Mouse (Mus musculus) Patski (cell line): ENCODE results near the gene Taar8a. TPM values are rescaled to one million over a fixed set of nuclear protein-coding genes. Genes with fewer than 3 reads are reported as not detected.
"Not testable (repeated sequence)": the region's sequence is repeated elsewhere in the genome, so short reads cannot be mapped to it uniquely, and the experiment has no call there.

Source experiments
- ATAC-seq: fragments of 100-300 bp; one replicate; pipeline ENCODE4 v1.8.0; 2021
- CTCF ChIA-PET: fragments of 350-600 bp; sonication (Branson Sonifier 250); formaldehyde crosslinking; loops from one replicate; lab custom pipeline; 2022; ENCODE audit warnings: inconsistent platforms; lab: Charles Lee
- POLR2A ChIA-PET: fragments of 350-600 bp; sonication (Branson Sonifier 250); formaldehyde crosslinking; loops from one replicate; lab custom pipeline; 2022; ENCODE audit warnings: antibody characterized with exemption, inconsistent platforms; lab: Charles Lee
- DNase-seq: peaks from one replicate; pipeline ENCODE4 v3.0.0-alpha.2; 2011; ENCODE audit warnings: low read depth, low spot score
- H3K27me3 ChIP-seq: fragments of 371-371 bp; one replicate; pipeline ENCODE4 v1.5.1; 2021
- CTCF ChIP-seq: fragments of 100-300 bp; IDR thresholded peaks from one replicate; pipeline ENCODE4 v1.5.1; 2021
- in situ Hi-C: fragments of 300-500 bp; cut with MboI; formaldehyde crosslinking; loops from 3 replicates; pipeline ENCODE4 v1.11.1; 2018; ENCODE audit warnings: low pct_unique_long_range_greater_than_20kb, mixed read lengths
- polyA plus RNA-seq: library from polyadenylated mRNA; unstranded; gene quantifications from one replicate; pipeline ENCODE4 v1.2.3, GENCODE M21; 2021

Taar8a gene
- polyA plus RNA-seq, 1 experiment from 2014 or later: not detected

DNA sequence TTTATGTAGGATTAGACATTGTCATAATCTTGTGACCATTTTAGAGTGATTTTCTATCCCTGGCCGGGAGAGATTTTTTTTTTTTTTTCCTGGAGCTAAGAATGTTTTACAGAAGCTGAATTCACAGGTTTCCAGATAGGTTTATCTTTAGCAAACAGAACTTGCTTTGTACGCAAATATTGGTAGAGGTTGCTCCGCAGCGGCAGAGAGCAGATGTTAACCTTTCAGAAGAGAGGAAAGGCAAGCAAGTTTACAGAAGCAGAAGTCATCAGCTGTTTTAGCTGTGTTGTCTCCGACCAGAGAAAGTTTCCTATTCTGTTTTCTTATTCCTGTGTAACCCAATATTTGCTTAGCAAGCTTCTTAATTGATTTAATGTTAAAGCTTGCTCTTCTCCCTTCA, 10.3 kb downstream of the Taar8a start:
- ATAC-seq (no peak), DNase-seq (no peak)
- in situ Hi-C loops: loop anchor here (25.0 kb wide), 1 partner anchor 999 kb away; no protein-coding TSS in a partner anchor
- ChIA-PET POLR2A (no interaction called here), CTCF (interaction anchor here (1.1 kb wide), 1 partner anchor 45 kb away, joined by 3 read pairs; no protein-coding TSS in a partner anchor)
- no peak for TF ChIP-seq CTCF
- H3K27me3 ChIP-seq: peaks cover 28% of the 10 kb centered on the region

DNA sequence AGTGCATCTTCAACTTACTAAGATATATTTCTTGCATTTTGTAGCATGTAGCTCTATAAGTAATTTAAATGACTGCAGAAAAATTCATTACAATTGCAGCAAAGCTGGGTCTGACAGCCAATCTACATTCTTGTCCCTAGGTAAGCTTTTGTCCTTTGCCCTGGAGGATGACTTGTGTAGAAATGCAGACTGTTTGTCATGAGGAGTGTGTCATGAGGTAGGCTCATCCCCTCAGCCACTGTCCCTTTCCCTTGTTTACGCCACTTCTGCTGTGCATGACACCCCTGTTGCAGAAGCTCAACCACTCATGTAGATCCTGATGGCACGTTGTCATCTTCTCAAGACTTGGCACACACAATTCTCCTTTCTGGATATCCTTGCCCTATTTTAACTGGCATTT, 10.9 kb downstream of the Taar8a start:
- ChIA-PET POLR2A (no interaction called here), CTCF (no interaction called here)
- in situ Hi-C loops: loop anchor here (25.0 kb wide), 1 partner anchor 1000 kb away; no protein-coding TSS in a partner anchor

DNA sequence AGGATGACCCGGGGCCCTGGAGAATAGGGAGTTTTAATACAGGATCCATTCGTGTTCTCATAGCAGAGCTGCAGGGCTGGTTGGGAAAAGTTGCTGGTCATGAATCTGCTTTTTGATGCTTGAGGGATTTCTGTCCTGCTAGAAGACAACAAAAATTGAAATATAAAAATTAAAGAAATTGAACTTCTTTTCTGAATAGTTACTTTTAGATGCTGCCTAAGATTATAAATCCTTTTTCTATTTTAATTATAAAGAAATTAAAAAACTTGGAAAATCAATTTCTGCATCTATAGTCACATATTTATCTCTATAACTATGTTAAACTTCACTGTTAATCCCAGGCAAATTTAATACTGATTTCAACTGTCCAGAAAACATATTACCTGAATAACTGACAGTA, 15.9 kb downstream of the Taar8a start, which contains the start of gene Taar8b:
TSS of gene Taar8b (minus strand) at position 101 of the 400 bp plus-strand sequence.
- H3K27me3 ChIP-seq: peaks cover 38% of the 10 kb centered on the region
- in situ Hi-C loops: loop anchor here (25.0 kb wide), 1 partner anchor 1005 kb away; no protein-coding TSS in a partner anchor
- ChIA-PET POLR2A (no interaction called here), CTCF (no interaction called here)
- no peak for TF ChIP-seq CTCF
- ATAC-seq: no peak
- no peak for DNase-seq

More for the DNA sequence above, 10.9 kb downstream of the Taar8a start:
- no peak for TF ChIP-seq CTCF
- peaks cover 28% of the 10 kb centered on the region for H3K27me3 ChIP-seq
- DNase-seq: no peak
- ATAC-seq: no peak

DNA sequence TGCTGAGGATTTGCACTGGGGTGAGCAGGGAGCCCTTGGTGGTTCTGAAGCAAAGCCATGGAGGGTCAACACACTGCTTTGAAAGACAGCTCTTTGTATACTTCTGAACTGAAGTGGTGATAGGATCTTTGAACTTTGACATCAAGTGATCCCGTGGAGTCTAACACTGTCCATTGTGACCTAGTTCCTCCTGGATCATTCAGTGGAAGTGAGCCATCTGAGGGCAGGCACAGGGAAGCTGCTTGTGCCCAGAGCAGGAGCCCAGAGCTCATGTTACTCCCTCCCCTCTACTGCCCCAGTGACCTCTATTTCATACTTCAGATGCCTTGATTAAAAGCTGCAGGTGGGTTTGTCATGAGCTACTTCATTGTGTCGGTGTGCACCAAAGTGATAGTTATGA, 20.7 kb downstream of the Taar8a start:
- CTCF ChIA-PET: not testable (repeated sequence)

DNA sequence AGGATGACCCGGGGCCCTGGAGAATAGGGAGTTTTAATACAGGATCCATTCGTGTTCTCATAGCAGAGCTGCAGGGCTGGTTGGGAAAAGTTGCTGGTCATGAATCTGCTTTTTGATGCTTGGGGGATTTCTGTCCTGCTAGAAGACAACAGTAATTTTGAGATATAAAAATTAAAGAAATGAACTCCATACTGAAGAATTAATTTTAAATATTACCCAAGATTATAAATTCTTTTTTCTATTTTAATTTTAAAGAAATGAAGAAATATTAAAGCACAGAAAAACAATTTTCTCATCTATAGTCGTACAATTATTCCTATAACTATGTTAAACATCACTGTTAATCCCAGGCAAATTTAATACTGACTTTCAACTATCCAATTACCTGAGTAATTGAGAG, 25.5 kb downstream of the Taar8a start, which contains the start of gene Taar8c:
TSS of gene Taar8c (minus strand) at position 101 of the 400 bp plus-strand sequence.
- peaks cover 15% of the 10 kb centered on the region for H3K27me3 ChIP-seq
- in situ Hi-C loops, POLR2A ChIA-PET, ATAC-seq, CTCF ChIA-PET, DNase-seq: not testable (repeated sequence)

More for the DNA sequence above, 20.7 kb downstream of the Taar8a start:
- in situ Hi-C loops: loop anchor here (25.0 kb wide), 1 partner anchor 1010 kb away; no protein-coding TSS in a partner anchor
- peaks cover 28% of the 10 kb centered on the region for H3K27me3 ChIP-seq
- ATAC-seq, DNase-seq, POLR2A ChIA-PET: not testable (repeated sequence)

DNA sequence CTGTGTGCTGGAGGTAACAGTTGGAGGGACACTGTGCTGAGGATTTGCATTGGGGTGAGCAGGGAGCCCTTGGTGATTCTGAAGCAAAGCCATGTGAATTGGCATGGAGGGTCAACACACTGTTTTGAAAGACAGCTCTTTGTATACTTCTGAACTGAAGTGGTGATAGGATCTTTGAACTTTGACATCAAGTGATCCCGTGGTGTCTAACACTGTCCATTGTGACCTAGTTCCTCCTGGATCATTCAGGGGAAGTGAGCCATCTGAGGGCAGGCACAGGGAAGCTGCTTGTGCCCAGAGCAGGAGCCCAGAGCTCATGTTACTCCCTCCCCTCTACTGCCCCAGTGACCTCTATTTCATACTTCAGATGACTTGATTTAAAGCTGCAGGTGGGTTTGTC, 27.0 kb downstream of the Taar8a start:
- DNase-seq, in situ Hi-C loops, CTCF ChIA-PET, POLR2A ChIA-PET, ATAC-seq: not testable (repeated sequence)
- H3K27me3 ChIP-seq: peaks cover 14% of the 10 kb centered on the region

DNA sequence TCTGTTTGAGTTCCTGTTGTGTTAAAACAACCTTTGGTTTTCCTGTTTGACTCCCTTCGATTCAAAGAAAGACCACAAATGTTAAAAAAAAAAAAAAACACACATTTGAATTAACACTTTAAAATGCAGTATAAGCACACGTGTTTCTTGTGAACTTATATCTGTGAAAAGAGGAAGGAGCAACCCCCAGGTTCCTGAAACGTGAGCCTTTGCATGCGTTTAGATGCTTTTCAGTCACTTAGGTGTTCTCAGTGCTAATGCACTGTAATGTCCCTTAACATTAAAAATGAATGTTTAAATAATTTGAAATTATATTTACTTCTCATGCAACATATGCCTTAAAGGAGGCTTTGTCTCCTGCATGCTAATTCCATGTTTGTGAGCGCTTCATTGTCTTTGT, 31.4 kb downstream of the Taar8a start:
- CTCF ChIA-PET: no interaction called here
- no peak for TF ChIP-seq CTCF
- DNase-seq (no peak), ATAC-seq (no peak)
- POLR2A ChIA-PET: no interaction called here
- peaks cover 28% of the 10 kb centered on the region for H3K27me3 ChIP-seq
- in situ Hi-C loops: no loop called here

DNA sequence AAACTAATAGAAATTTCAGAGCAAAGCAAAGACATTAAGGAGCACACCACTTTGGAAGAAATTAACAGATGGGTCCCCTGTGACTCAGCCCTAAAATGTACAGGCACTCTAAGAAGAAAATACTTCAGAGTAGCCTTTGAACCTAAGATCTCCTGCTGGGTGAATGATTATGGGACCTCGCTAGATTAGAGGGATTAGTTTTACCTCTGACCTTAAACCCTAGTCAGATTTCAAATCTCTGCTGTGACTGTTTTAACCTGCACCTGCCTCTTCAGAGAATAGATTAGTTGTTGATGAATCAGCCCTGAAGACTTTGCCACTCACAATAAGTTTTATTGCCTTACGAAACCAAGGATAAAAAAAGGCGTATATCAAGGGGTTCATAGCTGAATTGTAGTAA, 31.9 kb downstream of the Taar8a start:
- H3K27me3 ChIP-seq: peaks cover 28% of the 10 kb centered on the region
- in situ Hi-C loops: no loop called here
- ChIA-PET CTCF (interaction anchor here (1.1 kb wide), 1 partner anchor 23 kb away, joined by 3 read pairs; no protein-coding TSS in a partner anchor), POLR2A (no interaction called here)
- ATAC-seq (no peak), DNase-seq (no peak)
- TF ChIP-seq CTCF: no peak

DNA sequence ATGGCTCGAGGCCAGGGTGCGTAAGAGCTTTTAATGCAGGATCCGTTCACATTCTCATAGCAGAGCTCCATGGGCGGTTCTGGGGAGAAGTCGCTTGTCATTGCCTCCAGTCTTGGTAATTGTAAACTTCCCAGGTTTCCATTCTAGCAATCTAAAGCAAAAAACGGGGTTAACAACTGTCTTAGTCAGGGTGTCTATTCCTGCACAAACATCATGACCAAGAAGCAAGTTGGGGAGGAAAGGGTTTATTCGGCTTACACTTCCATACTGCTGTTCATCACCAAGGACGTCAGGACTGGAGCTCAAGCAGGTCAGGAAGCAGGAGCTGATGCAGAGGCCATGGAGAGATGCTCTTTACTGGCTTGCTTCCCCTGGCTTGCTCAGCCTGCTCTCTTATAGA, 33.1 kb downstream of the Taar8a start, which contains the start of gene Taar9:
TSS of gene Taar9 (minus strand) at position 101 of the 400 bp plus-strand sequence.
- H3K27me3 ChIP-seq: peaks cover 28% of the 10 kb centered on the region
- ATAC-seq, DNase-seq, POLR2A ChIA-PET, in situ Hi-C loops: not testable (repeated sequence)
- CTCF ChIA-PET: interaction anchor here (1.1 kb wide), 1 partner anchor 22 kb away, joined by 3 read pairs; no protein-coding TSS in a partner anchor

DNA sequence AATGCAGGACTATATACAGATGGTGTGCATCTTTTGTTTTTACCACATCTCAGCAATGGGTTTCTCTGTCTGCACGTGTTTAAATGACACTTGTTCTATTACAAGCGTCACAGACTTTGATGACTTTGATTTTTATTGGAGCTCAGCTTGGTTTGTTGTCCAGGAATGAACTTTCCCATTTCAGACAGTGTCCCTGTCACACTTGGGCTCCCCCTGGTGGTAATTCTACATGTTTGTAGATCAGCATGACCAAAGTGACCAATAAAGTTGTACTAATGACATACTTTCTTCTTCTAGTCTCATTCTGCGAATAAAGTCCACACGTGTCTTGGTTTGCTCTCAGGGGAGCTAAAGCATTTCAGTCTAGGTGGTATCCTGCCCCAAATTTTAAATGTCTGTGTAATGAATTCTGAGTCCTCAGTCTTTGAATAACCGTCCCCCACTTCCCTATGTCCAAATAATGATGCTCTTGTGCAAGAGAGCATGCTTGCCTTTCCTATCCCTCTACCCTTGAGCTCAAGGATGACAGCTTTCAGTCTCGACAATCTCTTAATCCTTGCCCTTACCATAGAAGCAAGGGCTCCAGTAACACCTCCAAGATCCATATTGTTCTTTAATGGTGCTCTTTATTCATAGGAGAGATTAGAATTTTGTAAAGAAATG, 34.9 kb downstream of the Taar8a start:
- CTCF ChIA-PET: interaction anchor here (1.0 to 2.1 kb wide), 4 partner anchors 9 to 31 kb away, joined by 3 to 7 read pairs (median 4); no protein-coding TSS in a partner anchor

More for the DNA sequence above, 34.9 kb downstream of the Taar8a start:
- DNase-seq (no peak), ATAC-seq (no peak)
- POLR2A ChIA-PET: no interaction called here
- TF ChIP-seq CTCF: peak; percentile 63
- H3K27me3 ChIP-seq: peaks cover 25% of the 10 kb centered on the region
- in situ Hi-C loops: no loop called here

Other genes with a start within 250 kb of the Taar8a start
- gene Vnn3, start 225.0 kb upstream of the Taar8a start, polyA plus RNA-seq: not detected
- 0.21 TPM for gene Vnn1, start 181.8 kb upstream of the Taar8a start, polyA plus RNA-seq
- gene Taar1, start 156.1 kb upstream of the Taar8a start, polyA plus RNA-seq: not detected
- not detected for gene Taar2, start 137.9 kb upstream of the Taar8a start, polyA plus RNA-seq
- gene Taar3, start 126.9 kb upstream of the Taar8a start, polyA plus RNA-seq: not detected
- not detected for gene Taar4, start 116.0 kb upstream of the Taar8a start, polyA plus RNA-seq
- gene Taar5, start 105.8 kb upstream of the Taar8a start, polyA plus RNA-seq: not detected
- not detected for gene Taar6, start 90.9 kb upstream of the Taar8a start, polyA plus RNA-seq
- not detected for gene Taar7a, start 83.0 kb upstream of the Taar8a start, polyA plus RNA-seq
- gene Taar7b, start 76.6 kb upstream of the Taar8a start, polyA plus RNA-seq: not detected
- gene Taar7d, start 49.3 kb upstream of the Taar8a start, polyA plus RNA-seq: not detected
- not detected for gene Taar7e, start 38.9 kb upstream of the Taar8a start, polyA plus RNA-seq
- not detected for gene Taar7f, start 27.0 kb upstream of the Taar8a start, polyA plus RNA-seq
- not detected for gene Taar8b, start 15.8 kb downstream of the Taar8a start, polyA plus RNA-seq
- gene Taar8c, start 25.4 kb downstream of the Taar8a start, polyA plus RNA-seq: not detected
- not detected for gene Taar9, start 33.0 kb downstream of the Taar8a start, polyA plus RNA-seq
- 145 TPM for gene Stx7, start 72.8 kb downstream of the Taar8a start, polyA plus RNA-seq
- gene Moxd1, start 147.0 kb downstream of the Taar8a start, polyA plus RNA-seq: not detected